Mouse (Mus musculus): Measurements from ENCODE around the gene Slc15a2.

Gene Slc15a2

GRCm38 (mm10) chr16:36770191-36770771 lies 14.5 kb downstream of the Slc15a2 start:
- no peak for DNase-seq (ENCODE audit: extremely low read depth, insufficient read length, low spot score)

- no peak for DNase-seq (ENCODE audit: extremely low read depth, insufficient read length, low spot score)
Observed at GRCm38 (mm10) chr16:36751979-36752378, 32.8 kb downstream of the Slc15a2 start.

GRCm38 (mm10) chr16:36747767-36748166 lies 37.0 kb downstream of the Slc15a2 start:
- no peak for DNase-seq (ENCODE audit: extremely low read depth, insufficient read length, low spot score)

- DNase-seq (ENCODE audit: extremely low read depth, insufficient read length, low spot score), result no peak
Observed at GRCm38 (mm10) chr16:36747068-36747467, 37.7 kb downstream of the Slc15a2 start.

GRCm38 (mm10) chr16:36743580-36743979 lies 41.2 kb downstream of the Slc15a2 start:
- no peak for DNase-seq (ENCODE audit: extremely low read depth, insufficient read length, low spot score)

- no peak for DNase-seq (ENCODE audit: extremely low read depth, insufficient read length, low spot score)
Observed at GRCm38 (mm10) chr16:36739404-36739930, 45.3 kb downstream of the Slc15a2 start.

- no peak for DNase-seq (ENCODE audit: extremely low read depth, insufficient read length, low spot score)
Observed at GRCm38 (mm10) chr16:36735421-36735820, 49.3 kb downstream of the Slc15a2 start.

GRCm38 (mm10) chr16:36733827-36734226 lies 50.9 kb downstream of the Slc15a2 start:
- DNase-seq (ENCODE audit: extremely low read depth, insufficient read length, low spot score), result no peak

GRCm38 (mm10) chr16:36732572-36732971 lies 52.2 kb downstream of the Slc15a2 start:
- DNase-seq (ENCODE audit: extremely low read depth, insufficient read length, low spot score), result no peak

GRCm38 (mm10) chr16:36728959-36729358 lies 55.8 kb downstream of the Slc15a2 start:
- DNase-seq (ENCODE audit: extremely low read depth, insufficient read length, low spot score), result no peak

GRCm38 (mm10) chr16:36723880-36724443 lies 60.8 kb downstream of the Slc15a2 start:
- no peak for DNase-seq (ENCODE audit: extremely low read depth, insufficient read length, low spot score)

GRCm38 (mm10) chr16:36722739-36723138 lies 62.0 kb downstream of the Slc15a2 start:
- no peak for DNase-seq (ENCODE audit: extremely low read depth, insufficient read length, low spot score)

GRCm38 (mm10) chr16:36720194-36721055 lies 64.3 kb downstream of the Slc15a2 start:
- no peak for DNase-seq (ENCODE audit: extremely low read depth, insufficient read length, low spot score)

GRCm38 (mm10) chr16:36718637-36719036 lies 66.1 kb downstream of the Slc15a2 start:
- DNase-seq (ENCODE audit: extremely low read depth, insufficient read length, low spot score), result no peak

- no peak for DNase-seq (ENCODE audit: extremely low read depth, insufficient read length, low spot score)
Observed at GRCm38 (mm10) chr16:36717481-36717880, 67.3 kb downstream of the Slc15a2 start.

- no peak for DNase-seq (ENCODE audit: extremely low read depth, insufficient read length, low spot score)
Observed at GRCm38 (mm10) chr16:36711760-36712159, 73.0 kb downstream of the Slc15a2 start.

- DNase-seq (ENCODE audit: extremely low read depth, insufficient read length, low spot score), result no peak
Observed at GRCm38 (mm10) chr16:36710794-36711193, 74.0 kb downstream of the Slc15a2 start.

- no peak for DNase-seq (ENCODE audit: extremely low read depth, insufficient read length, low spot score)
Observed at GRCm38 (mm10) chr16:36709405-36709804, 75.4 kb downstream of the Slc15a2 start.

GRCm38 (mm10) chr16:36708751-36709150 lies 76.0 kb downstream of the Slc15a2 start:
- no peak for DNase-seq (ENCODE audit: extremely low read depth, insufficient read length, low spot score)

- no peak for DNase-seq (ENCODE audit: extremely low read depth, insufficient read length, low spot score)
Observed at GRCm38 (mm10) chr16:36707702-36708423, 76.9 kb downstream of the Slc15a2 start.

GRCm38 (mm10) chr16:36700484-36700883 lies 84.3 kb downstream of the Slc15a2 start:
- no peak for DNase-seq (ENCODE audit: extremely low read depth, insufficient read length, low spot score)

All from 3134 (cell line).